ENCODE assay signal across 19 mouse cellular contexts in genomic region chr13:4013811-4014210, GRCm38 (mm10). TPM values are rescaled to one million over a fixed set of nuclear protein-coding genes. Genes with fewer than 3 reads are reported as not detected.
DNase-seq lines count a peak whose midpoint lies in the region; ATAC-seq and TF ChIP-seq lines count a peak whose summit lies in the region.
"Had no signal": no experiment of that assay in that cellular context is flagged by ENCODE, and none has a peak within 500 bp of the region (broad histone marks: within the 10 kb centered on the region; RNA-seq: fewer than 3 reads in every experiment).

No protein-coding gene starts in this region.

- in situ Hi-C loops in ES-E14 (cut with MboI; ENCODE audit: low sequenced_read_pairs in 2 of 2, unreplicated experiment in 2 of 2), result no loop called here

- H3K4me2 ChIP-seq in liver, postnatal 0 days (ENCODE audit: low read depth, low read length), result no peak overlapping the region
- H3K4me2 ChIP-seq in embryonic facial prominence, embryonic 14.5 days (ENCODE audit: low read depth, low read length), result no peak overlapping the region
- H3K4me2 ChIP-seq: embryonic facial prominence, embryonic 15.5 days; heart, embryonic 12.5 days; hindbrain, embryonic 12.5 days; liver, embryonic 15.5 days had no signal

- H3K79me2 ChIP-seq in heart, adult 2 months (replicated peaks; ENCODE audit: control insufficient read depth, insufficient read depth, low read length), result no peaks in the 10 kb centered on the region

- H3K27ac ChIP-seq in heart, adult 2 months, result no peak overlapping the region
- no peak overlapping the region for H3K27ac ChIP-seq in liver, postnatal 0 days (ENCODE audit: low read depth)
- H3K27ac ChIP-seq in ES-E14 (ENCODE audit: insufficient read depth, low read depth, low read length, poor library complexity, severe bottlenecking), result no peak overlapping the region
- H3K27ac ChIP-seq in embryonic facial prominence, embryonic 14.5 days (replicated peaks; ENCODE audit: low read depth, low read length), result no peak overlapping the region
- H3K27ac ChIP-seq: embryonic facial prominence, embryonic 15.5 days; hindbrain, embryonic 12.5 days; liver, embryonic 15.5 days had no signal

- TF ChIP-seq CTCF in heart, adult 2 months (IDR thresholded peaks at IDR 0.05), result peak; percentile 57
- peak; percentile 20; the same call in 1 of the 2 replicates for TF ChIP-seq CTCF in liver, postnatal 0 days (IDR thresholded peaks at IDR 0.05; ENCODE audit: low read depth)

- no peaks in the 10 kb centered on the region for H3K27me3 ChIP-seq in heart, adult 2 months (ENCODE audit: control insufficient read depth, insufficient read depth, low read length)
- H3K27me3 ChIP-seq in liver, postnatal 0 days (ENCODE audit: insufficient read depth, low read length), result no peaks in the 10 kb centered on the region
- no peaks in the 10 kb centered on the region for H3K27me3 ChIP-seq in embryonic facial prominence, embryonic 14.5 days (replicated peaks; ENCODE audit: control insufficient read depth, insufficient read depth, low read length)
- H3K27me3 ChIP-seq: embryonic facial prominence, embryonic 15.5 days; heart, embryonic 12.5 days; hindbrain, embryonic 12.5 days; liver, embryonic 15.5 days had no signal

- no peaks in the 10 kb centered on the region for H3K4me1 ChIP-seq in heart, adult 2 months (ENCODE audit: control insufficient read depth, insufficient read depth, low read length)
- H3K4me1 ChIP-seq in liver, postnatal 0 days (ENCODE audit: insufficient read depth), result no peaks in the 10 kb centered on the region
- H3K4me1 ChIP-seq in ES-E14 (ENCODE audit: control insufficient read depth in 2 of 2, insufficient read depth in 2 of 2, low read length in 2 of 2, poor library complexity in 1 of 2), result no peaks in the 10 kb centered on the region
- H3K4me1 ChIP-seq in embryonic facial prominence, embryonic 14.5 days (ENCODE audit: control insufficient read depth, insufficient read depth, low read length), result no peaks in the 10 kb centered on the region
- H3K4me1 ChIP-seq: embryonic facial prominence, embryonic 15.5 days; heart, embryonic 12.5 days; hindbrain, embryonic 12.5 days; liver, embryonic 15.5 days had no signal

- H3K9ac ChIP-seq in heart, adult 2 months (ENCODE audit: low read depth, low read length), result no peak overlapping the region
- H3K9ac ChIP-seq in liver, postnatal 0 days (replicated peaks), result no peak overlapping the region
- no peak overlapping the region for H3K9ac ChIP-seq in ES-E14 (ENCODE audit: insufficient read depth, low read depth, low read length, poor library complexity, severe bottlenecking)
- H3K9ac ChIP-seq in embryonic facial prominence, embryonic 14.5 days (ENCODE audit: low read depth, low read length), result no peak overlapping the region
- H3K9ac ChIP-seq: embryonic facial prominence, embryonic 15.5 days; heart, embryonic 12.5 days; hindbrain, embryonic 12.5 days; liver, embryonic 15.5 days had no signal

- H3K9me3 ChIP-seq in liver, postnatal 0 days (ENCODE audit: low read length), result no peaks in the 10 kb centered on the region
- no peaks in the 10 kb centered on the region for H3K9me3 ChIP-seq in ES-E14 (ENCODE audit: control insufficient read depth, insufficient read depth, low read depth, low read length)
- H3K9me3 ChIP-seq in embryonic facial prominence, embryonic 14.5 days (ENCODE audit: control insufficient read depth, low read length), result no peaks in the 10 kb centered on the region
- H3K9me3 ChIP-seq: embryonic facial prominence, embryonic 15.5 days; heart, embryonic 12.5 days; hindbrain, embryonic 12.5 days; liver, embryonic 15.5 days had no signal

- H3K4me3 ChIP-seq in heart, adult 2 months, result no peak overlapping the region
- H3K4me3 ChIP-seq in liver, postnatal 0 days (ENCODE audit: low read depth, low read length), result no peak overlapping the region
- no peak overlapping the region for H3K4me3 ChIP-seq in ES-E14 (ENCODE audit: insufficient read depth in 1 of 2, low read depth in 1 of 2, low read length in 2 of 2, poor library complexity in 1 of 2, severe bottlenecking in 1 of 2)
- no peak overlapping the region for H3K4me3 ChIP-seq in embryonic facial prominence, embryonic 14.5 days (ENCODE audit: low read depth, low read length)
- H3K4me3 ChIP-seq: embryonic facial prominence, embryonic 15.5 days; heart, embryonic 12.5 days; hindbrain, embryonic 12.5 days; liver, embryonic 15.5 days had no signal

- no peak for ATAC-seq in liver, postnatal 0 days
- no peak for ATAC-seq in embryonic facial prominence, embryonic 14.5 days (ENCODE audit: low read depth)
- ATAC-seq: CD4-positive, CD25-positive, alpha-beta regulatory T cell, adult 4 months had no signal

- intact Hi-C loops in heart, adult 2 months (cut with DNase I), result loop anchor here (5.0 kb wide), 2 partner anchors 98 to 268 kb away; no protein-coding TSS in a partner anchor
- intact Hi-C loops in heart, postnatal 36 days (cut with DNase I), result loop anchor here (2.0 to 5.0 kb wide), 2 partner anchors 118 to 267 kb away; no protein-coding TSS in a partner anchor

- DNase-seq in heart, adult 2 months, result no peak
- no peak for DNase-seq in heart, postnatal 36 days
- no peak for DNase-seq in liver, postnatal 0 days
- DNase-seq in liver, result no peak
- no peak for DNase-seq in ES-E14 (ENCODE audit: low read depth, low spot score)
- DNase-seq in embryonic facial prominence, embryonic 14.5 days (ENCODE audit: low spot score), result peak; percentile 6
- DNase-seq in spleen, postnatal 14 days (ENCODE audit: low spot score in 2 of 2), result no peak
- DNase-seq in right cerebral cortex, postnatal 14 days, result no peak
- DNase-seq: adrenal gland, adult 2 months; cerebellum, adult 9-11 months; gastrocnemius, postnatal 25 days; right cerebral cortex, adult 18-20 months; thymus, adult 18-20 months had no signal

- TF ChIP-seq POLR2A in heart, adult 2 months (IDR thresholded peaks at IDR 0.05; ENCODE audit: insufficient read depth, low read depth, low read length), result no peak

- no peaks in the 10 kb centered on the region for H3K36me3 ChIP-seq in heart, adult 2 months (ENCODE audit: control insufficient read depth, insufficient read depth, low read length)
- no peaks in the 10 kb centered on the region for H3K36me3 ChIP-seq in liver, postnatal 0 days (replicated peaks; ENCODE audit: insufficient read depth, low read length)
- no peaks in the 10 kb centered on the region for H3K36me3 ChIP-seq in ES-E14 (ENCODE audit: control insufficient read depth, insufficient read depth, low read length, poor library complexity, severe bottlenecking)
- no peaks in the 10 kb centered on the region for H3K36me3 ChIP-seq in embryonic facial prominence, embryonic 14.5 days (ENCODE audit: control insufficient read depth, insufficient read depth, low read length)
- H3K36me3 ChIP-seq: embryonic facial prominence, embryonic 15.5 days; heart, embryonic 12.5 days; hindbrain, embryonic 12.5 days; liver, embryonic 15.5 days had no signal

- TF ChIP-seq EP300 in heart, adult 2 months (IDR thresholded peaks at IDR 0.05; ENCODE audit: insufficient read depth, low read depth, low read length), result no peak
- TF ChIP-seq EP300 in liver, postnatal 0 days (IDR thresholded peaks at IDR 0.05; ENCODE audit: low read depth), result no peak

TF ChIP-seq in ES-E14, 5 proteins besides CTCF, POLR2A, EP300 and RAD21:
- TF ChIP-seq HCFC1 (IDR thresholded peaks at IDR 0.05; ENCODE audit: borderline replicate concordance, insufficient read depth, low read length) (no peak), ZC3H11A (IDR thresholded peaks at IDR 0.05; ENCODE audit: borderline replicate concordance, low read depth, low read length) (peak; percentile 18; the same call in 1 of the 2 replicates), CHD2 (IDR thresholded peaks at IDR 0.05; ENCODE audit: low read depth, low read length) (no peak), ZNF384 (IDR thresholded peaks at IDR 0.05; ENCODE audit: low read depth, low read length) (peak; percentile 90), MAFK (IDR thresholded peaks at IDR 0.05; ENCODE audit: insufficient read depth, low read depth, low read length) (no peak)

RNA-seq across cellular contexts. Expression of gene Akr1c14, which starts 35.0 kb away (rescaled TPM):
- total RNA-seq in heart, adult 2 months (2021), result 1 to 10 TPM; 5.6 to 6.6 TPM
- 2.2 and 6.0 TPM in 2 replicates for polyA plus RNA-seq in heart, adult 2 months (2012; rRNA removed)
- 1 to 10 TPM; 6.8 to 7.9 TPM for total RNA-seq in heart, postnatal 36 days (2021)
- 35.1 and 41.2 TPM in 2 replicates for polyA plus RNA-seq in liver, postnatal 0 days (2015; fragmentation: Nextera tagmentation; extraction: Ambion mirVana)
- 0.40 TPM in 1 of 2 replicates, not detected in the other for total RNA-seq in ES-E14 (2012; rRNA removed)
- polyA plus RNA-seq in embryonic facial prominence, embryonic 14.5 days (2014; fragmentation: Nextera tagmentation; extraction: Ambion mirVana), result 2.5 and 2.8 TPM in 2 replicates
- total RNA-seq: monocyte, adult 5-6 weeks had no signal
- polyA plus RNA-seq: CD4-positive, CD25-positive, alpha-beta regulatory T cell, adult 4 months had no signal
